Mouse (Mus musculus) c-Kit-positive CD71-positive TER-119-negative erythroid progenitor cells, embryonic 14.5 days (primary cell): ENCODE measurements around the gene Myo1d.

Source experiments
- DNase-seq: peaks from one replicate; pipeline ENCODE4 v3.0.0-alpha.2; 2013; ENCODE audit warnings: low read depth

Gene Myo1d

DNA sequence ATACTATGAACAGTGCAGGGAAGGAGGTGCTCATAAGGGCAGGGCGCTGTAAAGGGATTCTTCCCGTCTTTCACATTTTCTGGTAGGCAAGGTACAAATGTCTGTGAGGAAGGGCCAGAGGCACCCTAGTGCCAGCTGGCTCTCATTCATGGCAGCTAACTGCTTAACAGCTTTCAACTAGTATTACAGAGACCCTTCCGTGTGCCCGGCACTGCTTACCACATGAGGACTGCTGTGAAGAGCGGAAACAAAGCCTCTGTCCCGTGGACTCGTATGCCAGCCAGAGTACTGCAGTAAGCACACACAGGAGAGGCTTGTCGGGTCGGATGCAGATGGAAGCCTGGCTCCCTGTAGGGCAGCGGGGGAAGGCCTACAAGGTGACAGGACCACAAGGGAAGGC lies 229.6 kb downstream of the Myo1d start:
- DNase-seq = no peak

DNA sequence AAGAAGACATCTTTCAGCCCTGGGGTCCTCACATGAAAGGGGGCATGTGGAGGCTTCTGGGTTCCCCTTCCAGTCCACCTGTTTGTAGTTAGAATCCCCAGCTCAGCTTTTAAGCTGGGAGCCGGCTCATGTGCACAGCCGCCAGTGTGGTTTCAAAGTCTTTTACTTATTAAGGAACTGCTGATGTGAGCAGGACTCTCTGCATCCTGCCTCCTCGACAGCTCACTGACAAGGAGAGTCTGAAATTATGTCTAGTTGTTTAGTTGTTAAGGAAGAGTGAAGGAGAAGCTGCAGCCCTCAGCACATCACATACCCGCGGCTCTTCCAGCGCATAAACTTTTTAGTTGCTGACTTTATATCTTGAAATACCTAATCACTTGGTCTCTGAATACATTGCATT lies 230.0 kb downstream of the Myo1d start:
- DNase-seq = no peak

DNA sequence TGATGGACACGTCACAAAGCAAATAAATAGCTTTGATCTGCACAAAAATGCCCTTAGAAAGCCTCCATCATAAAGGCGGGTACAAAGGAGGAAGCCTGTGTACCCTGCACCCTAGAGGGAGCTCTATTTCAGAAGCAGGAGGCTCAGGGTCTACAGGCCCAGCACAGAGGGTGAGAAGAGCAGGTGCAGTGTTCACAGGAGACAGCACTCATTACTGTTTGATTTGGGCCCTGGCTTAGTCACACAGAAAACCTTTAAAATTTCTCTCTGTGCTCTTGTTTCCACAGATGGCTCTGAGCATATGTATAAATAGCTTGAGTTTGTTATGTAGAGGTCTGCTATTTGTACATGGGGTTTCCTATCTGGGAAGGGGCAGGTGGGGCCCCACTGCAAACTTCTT lies 233.6 kb downstream of the Myo1d start:
- no peak for DNase-seq

DNA sequence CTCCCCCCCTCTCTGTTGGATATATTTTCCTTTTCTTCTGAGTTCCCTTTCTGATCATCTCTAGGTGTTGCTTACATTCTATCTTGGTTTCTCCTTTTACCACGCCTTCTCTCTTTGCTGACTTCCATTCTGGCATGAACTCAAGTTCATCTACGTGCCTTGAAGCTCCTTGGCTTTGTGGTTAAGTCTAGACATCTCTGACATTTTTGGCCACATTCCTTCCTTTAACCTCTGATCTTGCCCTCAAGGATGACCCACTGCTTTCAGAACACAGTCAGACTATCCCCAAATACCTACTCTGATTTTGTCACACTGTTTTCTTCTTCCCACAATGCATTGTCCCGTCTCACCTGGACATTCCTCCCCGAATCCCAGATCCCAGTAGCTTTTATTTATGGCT lies 240.8 kb downstream of the Myo1d start:
- no peak for DNase-seq

DNA sequence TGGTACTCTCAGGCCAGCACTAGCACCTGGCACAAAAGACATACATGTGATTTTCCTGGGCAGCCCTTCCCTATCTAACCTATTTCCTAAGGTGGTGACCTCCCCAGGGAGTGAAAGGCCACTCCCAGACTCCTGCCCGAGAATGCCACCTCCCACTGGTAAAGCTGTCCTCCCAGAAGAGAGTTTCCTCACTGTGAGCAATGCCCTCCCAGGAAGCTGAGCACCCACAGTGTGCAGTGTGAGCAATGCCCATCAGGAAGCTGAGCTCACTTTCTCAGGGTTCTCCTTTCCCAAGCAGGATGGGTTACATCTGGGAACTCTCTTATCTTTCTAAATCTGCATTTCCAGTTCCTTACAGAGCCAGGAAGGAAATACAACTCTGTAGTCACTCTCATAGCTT lies 246.9 kb downstream of the Myo1d start:
- DNase-seq = no peak

DNA sequence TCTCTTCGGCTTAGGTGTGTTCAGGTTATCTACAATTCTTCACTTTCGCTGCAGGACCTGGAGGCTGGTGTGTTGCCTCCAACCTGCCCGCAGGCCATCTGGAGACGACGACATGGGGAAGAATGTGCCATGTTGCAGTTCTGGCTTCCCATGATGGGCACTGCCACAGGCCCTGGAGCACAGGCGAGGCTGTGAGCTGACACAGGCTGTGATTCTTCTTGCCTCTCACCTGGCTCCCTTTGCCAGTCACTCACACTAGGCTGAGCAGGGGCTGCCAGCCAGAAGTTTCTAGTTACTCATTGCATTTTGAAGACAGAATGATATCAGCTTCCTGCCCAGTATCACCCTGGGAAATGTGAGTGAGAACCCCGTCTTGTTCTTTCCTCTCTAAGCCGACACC lies 250.7 kb downstream of the Myo1d start:
- no peak for DNase-seq

DNA sequence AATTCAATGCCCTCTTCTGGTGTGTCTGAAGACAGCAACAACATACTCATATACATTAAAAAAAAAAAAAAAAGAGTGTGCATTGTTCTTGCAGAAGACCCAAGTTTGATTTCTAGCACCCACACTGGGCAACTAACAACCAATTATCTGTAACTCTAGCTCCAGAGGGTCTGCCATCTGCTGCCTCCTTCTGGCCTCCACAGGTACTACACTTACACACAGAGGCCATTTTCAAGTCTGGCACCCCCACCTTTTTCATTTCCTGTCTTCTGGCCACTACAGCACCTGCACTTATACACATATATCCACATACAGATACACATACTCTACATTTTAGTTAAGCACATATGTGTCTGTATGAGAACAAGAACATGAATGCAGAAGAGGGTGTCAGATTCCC lies 252.1 kb downstream of the Myo1d start:
- no peak for DNase-seq

DNA sequence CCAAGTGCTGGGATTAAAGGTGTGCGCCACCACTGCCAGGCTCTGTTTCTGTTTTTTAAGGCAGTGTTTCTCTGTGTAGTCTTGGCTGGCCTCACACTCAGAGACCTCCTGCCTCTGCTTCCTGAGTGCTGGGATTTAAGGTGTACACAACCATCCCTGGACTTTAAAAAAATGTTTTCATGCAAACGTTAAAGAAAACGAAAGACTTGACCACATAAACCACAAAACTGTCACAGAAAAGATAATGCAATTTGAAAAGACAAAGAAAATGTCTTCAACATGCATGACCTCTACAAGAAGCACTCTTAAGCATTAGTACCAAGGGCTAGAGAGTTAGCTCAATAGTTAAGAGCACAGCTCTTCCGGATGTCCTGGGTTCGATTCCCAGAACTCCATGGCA lies 255.6 kb downstream of the Myo1d start:
- DNase-seq = no peak

DNA sequence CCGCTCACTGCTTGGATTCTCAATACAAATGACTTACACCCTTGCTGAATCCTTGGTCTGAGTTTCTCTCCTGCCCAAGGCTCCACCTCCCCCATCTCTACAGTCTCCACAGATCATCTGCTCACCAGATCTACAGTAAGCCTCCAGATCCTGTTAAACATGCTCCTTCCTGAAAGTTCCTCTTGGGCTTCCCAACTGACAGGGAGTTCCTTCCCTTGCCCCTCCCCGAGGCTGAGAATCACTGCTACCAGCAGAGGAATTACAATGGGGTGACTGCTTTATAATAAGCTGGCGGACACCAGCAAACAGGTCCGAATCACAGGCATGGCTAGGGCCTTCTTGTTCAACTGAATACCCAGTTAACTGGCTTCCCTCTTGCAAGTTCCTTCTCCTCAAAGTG lies 256.4 kb downstream of the Myo1d start:
- DNase-seq = no peak

DNA sequence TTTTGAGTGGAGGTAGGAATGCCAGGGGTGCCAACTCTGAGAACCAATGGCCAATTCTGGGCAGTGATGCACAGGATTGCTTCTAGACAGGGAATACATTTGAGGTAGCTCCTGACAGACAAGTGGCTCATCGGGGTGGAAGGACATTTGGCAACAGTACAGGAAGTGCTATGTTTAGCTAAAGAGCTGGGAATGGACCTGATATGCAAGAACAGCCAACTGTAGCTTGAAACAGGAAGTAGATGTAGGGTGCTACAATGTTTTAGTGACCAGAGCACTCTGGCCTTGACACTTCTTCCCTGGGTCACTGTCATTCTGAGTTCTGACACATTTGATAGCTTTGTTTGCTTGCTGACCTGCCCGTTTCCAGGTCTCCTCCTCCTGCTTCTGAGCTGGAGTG lies 257.0 kb downstream of the Myo1d start:
- no peak for DNase-seq

DNA sequence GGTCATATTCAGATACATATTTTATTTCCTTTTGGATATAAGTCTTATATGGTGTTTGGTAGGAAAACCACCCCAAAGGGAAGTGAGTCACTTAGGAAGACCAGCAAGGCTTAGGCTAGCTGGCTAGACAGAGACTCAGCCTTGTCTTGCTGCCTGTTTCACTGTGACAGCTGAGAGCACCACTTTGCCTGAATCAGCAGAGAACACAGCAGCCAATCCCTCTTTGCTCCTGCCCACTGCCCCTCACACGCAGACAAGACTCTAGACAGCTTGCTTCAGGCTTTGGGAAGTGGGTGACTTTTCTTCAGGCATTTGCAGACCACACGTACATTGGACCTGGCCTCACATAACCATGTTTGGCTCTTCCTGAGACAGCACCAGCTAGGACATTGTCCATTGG lies 258.7 kb downstream of the Myo1d start:
- no peak for DNase-seq

DNA sequence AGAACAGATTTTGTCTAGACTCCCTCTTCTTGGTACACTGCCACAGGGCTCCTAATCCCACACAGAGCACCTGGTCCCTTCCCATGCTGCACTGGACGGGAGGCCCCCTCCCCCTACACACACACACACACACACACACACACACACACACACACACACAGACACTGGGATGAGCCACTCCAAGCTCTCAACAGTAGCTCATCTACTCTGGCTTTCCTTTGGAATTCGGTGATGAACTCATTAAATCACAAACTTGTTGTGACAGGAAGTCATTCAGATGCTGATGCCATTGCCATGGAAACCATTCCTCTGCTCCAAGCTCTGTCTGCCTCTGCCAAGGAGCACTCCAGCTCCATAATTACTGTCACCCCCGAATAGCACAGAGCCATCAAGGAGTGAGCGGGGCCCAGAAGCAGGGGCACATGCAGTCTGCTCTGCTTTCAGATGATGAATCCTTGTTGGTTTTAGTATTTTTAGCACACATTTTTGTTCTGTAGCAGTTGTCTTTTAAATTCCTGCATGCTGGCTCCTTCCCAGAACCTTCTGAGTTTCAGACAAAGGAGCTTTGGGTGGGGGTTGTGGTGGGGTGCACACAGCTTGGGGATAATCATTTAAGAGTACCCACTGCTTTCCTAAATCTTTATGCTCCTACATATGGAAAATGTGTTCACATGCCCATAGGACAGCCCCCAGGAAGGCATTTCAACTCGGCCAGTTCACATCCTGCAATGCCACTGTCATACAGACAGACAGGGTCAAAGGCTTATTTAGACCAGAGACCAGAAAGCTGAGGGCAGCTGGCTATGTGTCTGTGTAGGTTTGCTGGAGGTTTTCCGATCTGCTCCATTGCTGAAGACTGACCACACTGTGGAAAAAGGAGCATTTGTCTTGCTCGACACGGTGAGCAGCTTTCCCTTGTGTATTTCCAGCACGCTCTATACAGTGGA lies 261.1 kb downstream of the Myo1d start:
- DNase-seq = no peak

DNA sequence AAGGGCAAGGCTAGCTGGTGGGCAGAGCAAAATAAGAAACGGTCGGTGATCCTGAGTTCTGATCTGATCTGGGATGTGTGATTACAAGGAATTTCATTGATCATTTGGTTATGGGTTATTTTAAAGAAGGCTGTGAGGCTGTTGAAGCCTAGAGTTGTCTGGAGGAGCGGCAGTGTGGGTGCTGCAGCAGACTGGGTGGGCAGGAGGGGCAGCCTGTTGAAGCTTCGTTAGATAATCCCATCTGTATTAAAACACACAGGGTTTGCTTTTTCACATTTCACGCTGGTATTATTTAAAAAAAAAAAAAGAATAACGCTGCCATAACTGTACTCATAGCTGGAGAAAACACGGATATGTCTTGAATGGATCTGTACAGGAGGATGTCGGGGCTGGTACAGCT lies 263.9 kb downstream of the Myo1d start:
- DNase-seq = no peak

DNA sequence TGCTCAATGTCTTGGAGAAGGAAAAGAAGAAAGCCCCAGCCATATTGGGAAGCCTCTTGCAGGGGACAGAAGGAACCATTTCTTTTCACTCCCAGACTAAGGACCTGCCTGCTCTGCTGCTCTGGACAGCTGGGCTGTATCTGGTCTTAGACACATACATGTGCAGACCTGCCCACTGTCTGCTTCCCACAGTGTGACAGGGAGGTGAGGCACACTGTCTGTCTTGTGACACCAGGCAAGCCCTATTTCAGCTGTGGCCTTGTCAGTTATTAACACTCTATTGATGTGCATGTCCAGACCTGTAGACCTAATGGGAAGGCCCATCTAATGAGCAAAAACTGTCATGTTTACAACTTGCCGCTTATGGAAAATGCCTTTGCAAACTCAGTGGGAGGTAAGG lies 264.5 kb downstream of the Myo1d start:
- no peak for DNase-seq

DNA sequence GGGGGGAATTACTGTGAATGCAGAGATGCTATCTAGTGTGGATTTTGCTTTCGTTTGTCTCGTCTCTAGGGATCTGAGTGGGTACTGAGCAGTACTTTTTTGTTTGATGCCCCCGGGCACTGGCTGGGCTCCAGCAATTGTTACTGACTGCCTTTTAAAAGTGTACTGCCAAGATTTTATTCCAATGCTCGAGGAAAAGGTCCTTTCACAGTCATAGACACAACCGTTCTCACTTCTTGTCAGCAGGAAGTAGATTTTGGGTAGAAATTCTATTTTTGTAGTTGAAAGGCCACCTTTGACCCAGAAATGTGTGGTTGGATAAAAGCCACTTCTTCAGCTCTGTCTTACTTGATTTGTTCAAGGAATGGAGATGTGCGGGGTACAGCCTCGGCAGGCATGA lies 266.0 kb downstream of the Myo1d start:
- DNase-seq = no peak

DNA sequence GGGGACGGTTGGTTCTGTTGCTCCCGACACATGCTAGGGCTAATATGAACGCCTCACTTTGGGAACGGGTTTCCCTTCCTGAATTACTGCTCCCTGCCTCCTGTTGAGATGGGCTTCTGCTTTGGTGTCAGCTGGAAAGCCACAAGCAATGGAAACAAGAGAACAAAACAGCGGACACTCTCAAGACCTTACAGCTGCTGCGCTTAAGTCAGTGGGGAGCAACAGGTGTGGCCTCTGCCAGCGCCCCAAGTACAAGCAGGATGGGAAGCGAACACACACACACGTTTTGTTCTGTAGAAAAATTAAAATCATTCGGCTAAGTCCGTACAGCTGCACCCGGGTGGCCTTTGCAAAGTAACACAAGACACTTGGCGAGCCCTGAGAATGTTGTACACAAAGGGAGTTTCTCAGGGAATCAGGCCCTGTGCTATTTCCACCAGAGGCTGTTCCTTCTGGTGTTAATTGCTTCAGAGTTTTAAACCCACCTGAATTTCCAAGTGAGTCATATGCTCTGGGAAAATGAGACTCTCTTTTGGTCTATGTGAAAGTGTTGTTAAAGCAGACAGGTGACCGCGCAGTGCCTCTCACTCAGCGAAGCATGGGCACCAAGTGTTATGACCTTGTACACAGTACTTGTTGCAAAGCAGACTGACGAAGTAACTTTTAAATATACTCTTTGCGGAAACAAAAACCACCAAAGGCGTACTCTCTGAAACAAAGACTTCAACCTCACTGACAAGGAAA lies 267.3 kb downstream of the Myo1d start:
- no peak for DNase-seq

DNA sequence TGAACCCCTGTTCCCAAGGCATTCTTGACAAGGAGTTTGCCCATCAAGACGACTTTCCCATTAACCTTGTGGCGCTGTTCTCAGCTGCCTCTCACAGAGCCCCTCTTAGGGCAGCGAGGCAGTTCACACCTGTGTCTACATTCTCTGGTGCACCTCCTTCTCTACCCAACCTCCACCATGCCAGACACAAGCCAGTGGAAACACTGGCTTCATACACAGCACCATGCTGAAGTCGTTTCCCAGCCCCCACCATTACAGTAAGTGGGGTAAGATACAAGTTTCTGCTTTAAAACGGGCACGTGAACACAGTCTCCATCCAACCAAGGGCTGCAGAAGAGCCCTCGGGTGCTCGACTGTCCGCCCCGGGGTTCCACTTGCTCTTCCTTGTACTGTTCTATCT lies 269.7 kb downstream of the Myo1d start:
- no peak for DNase-seq

DNA sequence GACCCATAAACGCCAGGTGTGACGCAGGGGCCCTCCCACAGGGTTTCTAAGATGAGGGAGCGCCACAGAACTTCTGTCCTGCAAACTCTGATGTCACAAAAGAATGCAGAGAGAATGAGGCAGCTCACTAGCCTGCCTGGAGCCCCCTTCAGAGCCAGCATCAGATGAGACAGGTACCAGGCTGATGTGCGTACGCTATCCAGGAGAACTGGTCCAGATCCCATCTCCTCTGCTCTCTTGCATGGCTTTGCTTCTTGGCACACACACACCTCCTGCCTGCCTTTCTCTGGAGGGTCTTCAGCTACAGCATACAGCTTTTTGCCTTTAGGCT lies 270.7 kb downstream of the Myo1d start:
- no peak for DNase-seq

DNA sequence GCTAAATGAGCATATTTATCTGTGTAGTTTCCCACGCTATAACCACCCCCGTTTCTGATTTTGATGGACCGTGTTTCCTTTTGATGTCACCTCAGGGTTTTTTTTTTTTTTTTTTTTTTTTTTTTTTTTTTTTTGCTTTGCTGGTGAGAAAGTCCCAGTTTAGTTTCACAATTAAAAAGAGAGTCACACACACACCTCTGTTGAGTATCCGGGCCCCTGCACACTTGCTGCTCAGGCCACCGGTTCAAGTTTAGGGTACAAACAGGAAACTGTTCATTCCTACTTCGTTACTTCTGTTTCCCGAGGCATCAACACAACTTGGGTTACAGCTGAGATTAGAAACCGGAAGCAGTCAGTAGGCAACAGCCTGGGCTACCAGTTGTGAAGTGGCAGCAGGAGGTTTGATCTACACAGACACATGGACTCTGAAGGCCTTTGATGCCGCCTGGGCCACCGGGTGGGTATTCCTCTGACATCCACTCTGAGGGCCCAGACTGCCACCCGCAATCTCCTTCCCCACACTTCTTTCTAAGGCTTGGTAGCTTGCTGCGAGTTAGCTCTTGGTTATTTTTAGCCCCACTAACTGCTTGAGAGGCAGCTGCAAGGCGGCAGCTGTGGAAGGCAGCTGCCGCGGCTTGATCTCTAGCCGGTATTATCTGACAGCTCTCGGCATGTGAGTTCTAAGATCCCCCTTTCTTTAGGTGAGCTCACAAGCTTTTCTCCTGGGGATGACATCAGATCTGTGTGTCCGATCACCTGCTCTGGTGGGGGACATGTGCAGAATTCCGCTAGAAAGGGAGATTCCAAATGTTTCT lies 271.3 kb downstream of the Myo1d start:
- DNase-seq = no peak

DNA sequence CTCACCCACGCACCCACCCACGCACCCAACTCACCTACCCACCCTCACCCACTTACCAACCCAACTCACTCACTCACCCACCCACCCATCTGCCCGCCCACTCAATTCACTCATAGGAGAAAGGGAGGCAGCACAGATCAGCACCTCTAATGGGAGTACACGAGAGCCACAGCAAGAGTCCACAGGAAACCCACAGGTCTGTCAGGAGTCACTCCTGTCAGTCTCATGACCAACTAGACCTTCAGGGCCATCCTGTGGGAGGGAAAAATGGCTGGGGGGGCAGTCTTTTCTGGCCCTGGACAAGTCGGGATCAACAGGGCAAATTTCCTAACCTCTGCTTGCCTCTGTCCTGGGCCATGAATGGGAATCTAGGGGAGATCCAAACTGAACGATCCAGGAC lies 272.0 kb downstream of the Myo1d start:
- no peak for DNase-seq

DNA sequence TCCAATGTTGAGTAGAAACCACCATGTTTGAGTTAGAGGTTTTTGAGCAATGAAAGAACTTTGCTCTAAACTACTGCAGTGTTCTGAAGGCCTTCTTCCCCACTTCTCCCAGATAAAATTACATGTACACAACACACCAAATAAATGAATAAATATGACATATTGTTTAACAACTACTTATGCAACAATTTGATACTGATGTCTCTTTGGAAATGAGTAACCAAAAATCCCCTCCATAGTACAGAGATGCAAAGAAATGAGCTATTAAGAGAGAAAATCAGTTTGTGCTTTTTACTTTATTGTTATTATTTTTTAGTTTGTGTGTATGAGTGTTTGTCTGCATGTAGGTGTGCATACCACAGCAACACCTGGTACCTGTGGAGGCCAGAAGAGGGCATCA lies 273.3 kb downstream of the Myo1d start:
- no peak for DNase-seq

DNA sequence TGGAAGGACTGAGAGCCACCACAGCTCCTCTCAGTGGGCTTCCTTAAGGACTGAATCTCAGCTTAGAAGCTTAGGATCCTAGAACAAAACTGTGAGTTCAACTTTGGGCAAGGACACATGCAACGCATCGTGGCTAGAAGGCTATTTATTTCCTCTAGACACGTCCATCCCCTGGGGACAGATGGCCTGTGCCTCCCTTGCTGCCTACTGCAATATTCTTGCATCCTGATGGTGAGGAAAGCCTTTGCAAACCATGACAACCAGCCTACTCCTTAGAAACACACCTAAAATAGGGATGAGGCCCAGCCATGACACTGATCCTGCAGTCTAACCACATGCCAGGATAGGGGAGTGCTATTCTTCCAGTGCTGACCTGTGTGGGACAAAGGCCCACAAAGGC lies 274.2 kb downstream of the Myo1d start:
- no peak for DNase-seq
